Mouse (Mus musculus) right cerebral cortex, postnatal 10 days (tissue): ENCODE data around the gene Sdha.
A peak's percentile ranks its signal among the peaks of the same experiment; 100 is the strongest.

Experiments
- DNase-seq, 2 experiments: peaks; one replicate each; pipeline ENCODE4 v3.0.0; 2021; ENCODE audit warnings: low spot score in 2 of 2

Gene Sdha

GRCm38 (mm10) chr13:74349566-74350434, at the start of gene Sdha, which contains the start of gene Ccdc127:
Gene Sdha, minus strand, starts transcription at chr13:74350280.
Gene Ccdc127, plus strand, starts transcription at chr13:74350309.
- DNase-seq = peak; percentile 96 to 98

GRCm38 (mm10) chr13:74399298-74399839, 49.3 kb upstream of the Sdha start, which contains the start of gene Ftl1-ps1:
Gene Ftl1-ps1, plus strand, starts transcription at chr13:74399694.
- DNase-seq = no peak

- DNase-seq = no peak
Observed at GRCm38 (mm10) chr13:74391156-74391555, 41.1 kb upstream of the Sdha start.

- DNase-seq = peak; percentile 84 to 91
Observed at GRCm38 (mm10) chr13:74390371-74390990, 40.4 kb upstream of the Sdha start, which contains the start of gene Zfp72. Gene Zfp72, minus strand, starts transcription at chr13:74390836.

GRCm38 (mm10) chr13:74389730-74390129, 39.6 kb upstream of the Sdha start:
- DNase-seq = no peak

- no peak for DNase-seq
Observed at GRCm38 (mm10) chr13:74382289-74382688, 32.2 kb upstream of the Sdha start.

GRCm38 (mm10) chr13:74381533-74382276, 31.6 kb upstream of the Sdha start:
- DNase-seq = no peak

GRCm38 (mm10) chr13:74363859-74364235, 13.8 kb upstream of the Sdha start, which contains the start of gene Lrrc14b:
Gene Lrrc14b, minus strand, starts transcription at chr13:74364005.
- no peak for DNase-seq

GRCm38 (mm10) chr13:74363176-74363858, 13.2 kb upstream of the Sdha start:
- no peak for DNase-seq

- no peak for DNase-seq
Observed at GRCm38 (mm10) chr13:74362218-74362617, 12.1 kb upstream of the Sdha start.

GRCm38 (mm10) chr13:74356491-74356890, 6.4 kb upstream of the Sdha start:
- DNase-seq = no peak

GRCm38 (mm10) chr13:74350435-74350906, 391 bp upstream of the Sdha start:
- peak; percentile 32 to 33 for DNase-seq

GRCm38 (mm10) chr13:74341036-74341435, 9.0 kb downstream of the Sdha start:
- no peak for DNase-seq

- no peak for DNase-seq
Observed at GRCm38 (mm10) chr13:74329321-74329720, 20.8 kb downstream of the Sdha start.

GRCm38 (mm10) chr13:74317170-74317849, 32.8 kb downstream of the Sdha start, which contains the start of gene Pdcd6:
Gene Pdcd6, minus strand, starts transcription at chr13:74317580.
- DNase-seq = peak; percentile 92 to 95

GRCm38 (mm10) chr13:74316789-74317169, 33.3 kb downstream of the Sdha start:
- DNase-seq = peak; percentile 26 to 29

- DNase-seq = no peak
Observed at GRCm38 (mm10) chr13:74316386-74316785, 33.7 kb downstream of the Sdha start.

GRCm38 (mm10) chr13:74314616-74315015, 35.5 kb downstream of the Sdha start:
- DNase-seq = no peak

GRCm38 (mm10) chr13:74305780-74306179, 44.3 kb downstream of the Sdha start:
- no peak for DNase-seq

GRCm38 (mm10) chr13:74305380-74305779, 44.7 kb downstream of the Sdha start:
- no peak for DNase-seq
